Mouse (Mus musculus) heart, embryonic 16.5 days (tissue): ENCODE data around the gene Dmgdh. TPM values are rescaled to one million over a fixed set of nuclear protein-coding genes. Genes with fewer than 3 reads are reported as not detected.

Experiments used
- ATAC-seq: fragments of 200-750 bp; cut with Nextera tagmentation; replicated peaks from 2 replicates; pipeline ENCODE4 v1.8.0; 2017; ENCODE audit warnings: moderate number of reproducible peaks; ENCODE audit not compliant: insufficient read depth, low FRiP score; ENCODE audit errors: extremely low read depth
- H3K27ac ChIP-seq: fragments of 300-500 bp; sonication (generic); 2 replicates; pipeline ENCODE4 v1.5.1; 2014; ENCODE audit warnings: mild to moderate bottlenecking, low read length, control low read depth, moderate library complexity
- H3K27me3 ChIP-seq: fragments of 300-500 bp; sonication (generic); 2 replicates; pipeline ENCODE4 v1.6.1; 2014; ENCODE audit warnings: low read length, mixed read lengths; ENCODE audit not compliant: control insufficient read depth, insufficient read depth
- H3K36me3 ChIP-seq: fragments of 300-500 bp; sonication (generic); 2 replicates; pipeline ENCODE4 v1.6.1; 2014; ENCODE audit not compliant: control insufficient read depth, insufficient read depth
- H3K4me1 ChIP-seq: fragments of 300-500 bp; sonication (generic); 2 replicates; pipeline ENCODE4 v1.6.1; 2014; ENCODE audit warnings: low read length, mixed read lengths; ENCODE audit not compliant: control insufficient read depth, insufficient read depth
- H3K4me2 ChIP-seq: fragments of 300-500 bp; sonication (generic); 2 replicates; pipeline ENCODE4 v1.6.1; 2014; ENCODE audit warnings: low read depth, mild to moderate bottlenecking, control low read depth, low read length
- H3K4me3 ChIP-seq: fragments of 300-500 bp; sonication (generic); 2 replicates; pipeline ENCODE4 v1.5.1; 2014; ENCODE audit warnings: mild to moderate bottlenecking, control low read depth, low read length
- H3K9ac ChIP-seq: fragments of 300-500 bp; sonication (generic); 2 replicates; pipeline ENCODE4 v1.6.1; 2014; ENCODE audit warnings: low read length, control low read depth
- H3K9me3 ChIP-seq: fragments of 300-500 bp; sonication (generic); replicated peaks from 2 replicates; pipeline ENCODE4 v1.6.1; 2016; ENCODE audit warnings: low read length; ENCODE audit not compliant: control insufficient read depth
- WGBS: fragments of 180-500 bp; shearing (Covaris S2); extraction: QIAGEN DNeasy Blood & Tissue Kit; methylation state at CpG from one replicate; pipeline ENCODE4 v1.1.7; 2014; 5-methylcytosine and 5-hydroxymethylcytosine counted together
- polyA plus RNA-seq: library from polyadenylated mRNA; unstranded; fragments of >200 nt; fragmentation: Nextera tagmentation; extraction: Ambion mirVana; gene quantifications from 2 replicates; pipeline ENCODE4 v1.2.1, GENCODE M21; 2015

Gene Dmgdh
- polyA plus RNA-seq: 0.07 TPM in 1 of 2 replicates, not detected in the other

DNA sequence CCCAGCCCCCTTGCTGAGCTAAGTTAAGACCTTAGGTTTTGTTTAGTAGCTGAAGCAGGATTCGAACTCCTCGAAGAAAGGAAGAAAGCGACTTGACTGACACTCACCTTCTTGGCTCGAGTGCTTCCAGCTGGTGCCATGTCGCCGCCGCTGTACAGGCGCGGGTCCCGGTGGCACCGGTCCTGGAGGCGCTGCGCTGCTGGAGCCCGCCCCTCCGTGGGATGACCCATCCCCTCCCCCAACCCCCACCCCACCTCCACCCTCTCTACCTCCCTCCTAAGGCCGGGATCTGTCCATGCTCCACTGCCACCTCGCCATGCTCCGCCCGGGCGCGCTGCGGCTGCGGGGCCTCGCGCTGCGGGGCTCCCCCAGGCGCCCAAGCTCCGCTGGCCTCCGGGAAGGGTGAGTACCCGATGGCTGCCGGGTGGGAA, at the start of gene Dmgdh, which contains the start of gene Bhmt2:
Gene Dmgdh, plus strand, starts transcription at position 303 of the 431 bp plus-strand sequence.
Gene Bhmt2, minus strand, starts transcription at position 172 of the 431 bp plus-strand sequence.
- WGBS: 10% methylated on average over 31 of the region's 31 CpGs
- no peaks in the 10 kb centered on the region for H3K36me3 ChIP-seq
- H3K9ac ChIP-seq: no peak within 1 kb of the TSS
- no peaks in the 10 kb centered on the region for H3K4me1 ChIP-seq
- H3K4me2 ChIP-seq: peak within 1 kb of the TSS; percentile 51
- H3K27ac ChIP-seq: no peak within 1 kb of the TSS
- ATAC-seq: no peak
- H3K9me3 ChIP-seq: no peaks in the 10 kb centered on the region; the same call in none of the 2 replicates
- H3K4me3 ChIP-seq: peak within 1 kb of the TSS; percentile 31
- peaks cover 11% of the 10 kb centered on the region for H3K27me3 ChIP-seq

DNA sequence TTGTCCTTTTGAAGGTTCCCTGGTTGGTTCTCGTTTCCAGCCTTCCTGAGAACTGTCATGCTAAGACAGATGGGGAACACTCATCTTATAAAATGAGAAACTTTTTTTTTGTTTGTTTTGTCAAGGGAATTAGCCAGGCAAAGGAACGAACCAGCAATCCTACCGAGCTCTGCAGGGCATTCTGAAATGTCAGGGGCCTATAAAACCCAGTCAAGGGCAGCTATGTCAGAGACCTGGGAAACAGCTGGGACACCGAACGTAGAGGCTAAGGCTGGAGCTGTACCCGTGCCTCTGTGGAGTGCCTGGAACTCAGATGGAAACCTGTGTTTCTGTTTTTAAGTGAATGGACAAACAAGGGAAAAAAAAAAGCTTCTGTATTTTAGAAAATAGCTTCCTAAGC, 45.4 kb upstream of the Dmgdh start:
- H3K27me3 ChIP-seq: no peaks in the 10 kb centered on the region
- no peaks in the 10 kb centered on the region for H3K36me3 ChIP-seq
- no peak overlapping the region for H3K4me2 ChIP-seq
- no peak overlapping the region for H3K9ac ChIP-seq
- no peak overlapping the region for H3K27ac ChIP-seq
- no peaks in the 10 kb centered on the region for H3K4me1 ChIP-seq
- ATAC-seq: no peak
- WGBS: 46% methylated on average over 6 of the region's 6 CpGs
- no peaks in the 10 kb centered on the region for H3K9me3 ChIP-seq
- no peak overlapping the region for H3K4me3 ChIP-seq

DNA sequence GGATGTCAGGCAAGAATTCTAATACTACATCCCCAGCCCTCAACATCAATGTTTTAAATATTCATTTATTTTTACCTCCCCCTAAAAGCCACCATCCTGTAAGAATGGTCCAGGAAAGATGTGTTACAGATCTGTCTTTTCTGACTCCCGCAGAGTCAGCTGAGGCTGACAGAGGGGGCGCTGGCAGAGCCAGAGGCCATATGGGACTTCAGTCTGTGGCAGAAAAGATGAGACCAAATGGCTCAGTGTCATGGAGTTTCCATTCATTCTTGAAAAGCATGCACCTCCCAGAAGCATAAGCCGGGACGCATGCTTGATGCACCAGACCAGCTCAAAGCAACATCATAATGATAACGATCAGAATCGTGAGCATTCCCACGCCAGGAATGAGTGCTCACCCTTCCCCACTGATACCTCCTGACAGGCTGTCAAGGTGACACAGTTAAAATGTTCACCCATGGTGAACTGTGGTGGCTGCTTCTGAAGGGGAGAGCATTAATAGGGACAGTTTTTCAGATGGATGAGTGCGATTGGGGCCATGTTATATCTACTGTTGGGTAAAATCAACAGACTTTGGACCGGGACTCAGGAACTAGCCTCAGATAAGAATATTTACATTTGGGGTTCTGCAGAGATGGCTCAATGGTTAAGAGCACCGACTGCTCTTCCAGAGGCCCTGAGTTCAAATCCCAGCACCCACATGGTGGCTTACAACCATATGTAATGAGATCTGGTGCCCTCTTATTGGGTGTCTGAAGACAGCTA, 43.1 kb upstream of the Dmgdh start:
- Histone ChIP-seq H3K27ac (no peak overlapping the region), H3K4me3 (no peak overlapping the region), H3K36me3 (no peaks in the 10 kb centered on the region), H3K4me1 (no peaks in the 10 kb centered on the region), H3K9ac (no peak overlapping the region), H3K4me2 (no peak overlapping the region), H3K27me3 (no peaks in the 10 kb centered on the region), H3K9me3 (no peaks in the 10 kb centered on the region)
- ATAC-seq: no peak
- 68% methylated on average over 10 of the region's 10 CpGs for WGBS

DNA sequence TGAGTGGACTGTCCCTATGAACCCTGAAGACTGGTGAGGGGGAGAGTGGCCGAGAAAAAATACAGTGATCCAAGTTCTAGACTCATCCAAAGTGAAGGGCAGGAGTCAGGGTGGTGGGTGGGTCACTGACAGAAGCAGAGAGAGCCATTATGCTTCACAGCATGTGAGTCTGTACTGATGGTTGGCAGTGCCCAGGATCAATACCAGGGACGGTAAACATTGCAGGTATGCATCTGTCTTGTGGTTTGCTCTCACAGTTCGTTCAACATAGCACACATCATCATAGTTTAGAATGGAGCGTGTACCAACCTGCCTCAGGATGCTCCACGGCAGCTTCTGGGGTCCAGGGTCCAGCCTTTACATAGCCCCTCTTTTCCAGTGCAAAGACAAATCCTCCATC, 41.3 kb upstream of the Dmgdh start:
- no peak overlapping the region for H3K27ac ChIP-seq
- no peaks in the 10 kb centered on the region for H3K9me3 ChIP-seq
- no peaks in the 10 kb centered on the region for H3K36me3 ChIP-seq
- whole genome bisulfite sequencing: 80% methylated on average over 5 of the region's 5 CpGs
- H3K4me3 ChIP-seq: no peak overlapping the region
- H3K27me3 ChIP-seq: no peaks in the 10 kb centered on the region
- no peak overlapping the region for H3K9ac ChIP-seq
- H3K4me1 ChIP-seq: no peaks in the 10 kb centered on the region
- ATAC-seq: no peak
- H3K4me2 ChIP-seq: no peak overlapping the region

DNA sequence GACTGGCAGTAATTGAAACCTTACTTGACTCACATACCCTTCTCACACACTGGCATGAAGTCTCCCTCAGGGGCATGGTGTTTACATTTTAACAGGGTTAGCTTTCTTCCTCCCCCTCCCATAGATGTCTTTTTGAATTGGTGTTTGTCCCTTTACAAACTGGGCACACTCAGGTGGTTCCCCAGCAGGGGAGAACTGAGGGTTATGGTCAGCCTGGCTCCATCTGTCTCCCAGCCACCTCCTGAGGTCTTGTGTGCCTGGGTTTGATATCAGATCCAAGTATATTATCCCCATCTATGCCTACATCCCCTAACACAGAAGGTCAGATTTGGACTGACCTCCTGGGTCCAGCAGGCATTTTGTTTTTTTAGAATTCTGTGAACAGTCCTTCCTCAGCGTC, 37.7 kb upstream of the Dmgdh start:
- H3K9ac ChIP-seq: no peak overlapping the region
- H3K4me2 ChIP-seq: no peak overlapping the region
- H3K27me3 ChIP-seq: no peaks in the 10 kb centered on the region
- no peak for ATAC-seq
- no peaks in the 10 kb centered on the region for H3K36me3 ChIP-seq
- no peaks in the 10 kb centered on the region for H3K9me3 ChIP-seq
- H3K27ac ChIP-seq: no peak overlapping the region
- H3K4me3 ChIP-seq: no peak overlapping the region
- WGBS: 74% methylated on average over 1 of the region's 1 CpGs
- no peaks in the 10 kb centered on the region for H3K4me1 ChIP-seq

DNA sequence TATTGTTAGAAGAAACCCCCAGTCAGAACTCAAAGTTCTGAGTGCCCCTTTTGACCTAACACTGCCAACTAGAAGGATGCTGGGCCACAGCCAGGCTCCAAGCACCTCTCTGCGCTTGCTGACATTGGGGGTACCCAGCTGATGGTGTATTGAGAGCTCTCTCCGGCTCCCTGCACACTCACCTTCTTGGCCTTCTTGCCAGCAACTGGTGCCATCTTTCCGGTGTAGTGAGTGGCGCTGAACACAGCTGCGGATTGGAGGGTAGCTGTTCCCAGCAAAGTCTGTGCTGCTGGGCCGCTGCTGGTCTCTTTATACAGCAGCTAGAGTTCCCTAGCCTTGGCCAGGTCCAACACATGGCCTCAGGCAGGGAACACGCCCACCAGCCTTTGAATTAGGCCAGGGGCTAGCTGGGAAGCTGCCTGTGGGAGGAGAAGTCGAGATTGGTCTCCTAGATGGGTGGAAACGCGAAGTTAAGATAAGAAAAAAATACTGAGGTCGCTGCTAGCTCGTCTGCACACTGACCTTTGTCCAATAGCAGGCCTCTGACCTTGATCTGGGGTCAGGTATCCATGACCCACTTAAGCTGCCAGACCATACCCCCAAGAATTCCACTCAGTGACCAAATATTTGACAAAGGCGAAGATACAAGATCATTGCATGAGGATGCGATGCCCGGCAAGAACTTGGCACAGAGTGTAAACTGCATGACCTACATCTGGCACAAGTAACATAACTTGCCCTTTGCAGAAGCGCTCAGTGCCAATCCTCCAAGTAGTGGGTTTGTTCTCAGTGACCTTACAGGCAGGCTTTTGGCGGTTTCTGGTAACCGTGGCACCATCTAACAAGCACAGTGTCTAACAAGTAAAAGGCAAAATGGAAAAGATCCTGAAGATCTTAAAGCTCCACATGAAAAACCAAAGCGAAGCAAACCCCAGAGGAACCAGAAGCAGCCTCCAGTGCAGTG, 36.7 kb upstream of the Dmgdh start, which contains the start of gene Bhmt:
Gene Bhmt, minus strand, starts transcription at position 680 of the 964 bp plus-strand sequence.
- WGBS: 64% methylated on average over 19 of the region's 19 CpGs
- ATAC-seq: no peak
- no peaks in the 10 kb centered on the region for H3K27me3 ChIP-seq
- no peak within 1 kb of the TSS for H3K9ac ChIP-seq
- no peaks in the 10 kb centered on the region for H3K36me3 ChIP-seq
- H3K9me3 ChIP-seq: no peaks in the 10 kb centered on the region
- H3K4me3 ChIP-seq: no peak within 1 kb of the TSS
- no peak within 1 kb of the TSS for H3K27ac ChIP-seq
- H3K4me2 ChIP-seq: no peak within 1 kb of the TSS
- H3K4me1 ChIP-seq: no peaks in the 10 kb centered on the region

DNA sequence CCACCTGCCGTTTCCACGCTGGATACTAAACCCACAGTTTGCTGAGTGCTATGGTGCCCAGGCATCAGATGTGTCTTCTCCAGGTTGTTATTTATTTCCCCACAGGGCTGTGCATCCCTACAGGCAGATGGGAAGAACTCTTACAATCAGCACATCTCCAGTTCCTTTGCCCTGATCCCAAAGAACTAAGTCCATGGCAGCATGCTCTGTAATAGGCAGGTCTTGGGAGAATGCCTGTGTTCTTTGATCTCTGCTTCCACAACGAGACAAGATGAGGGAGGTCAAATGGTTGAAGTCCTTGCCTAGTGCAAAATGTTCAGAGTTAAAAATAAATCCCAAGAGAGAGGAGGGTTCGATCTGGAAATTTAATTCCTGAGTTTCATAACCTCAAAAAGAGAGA, 34.6 kb upstream of the Dmgdh start:
- no peak overlapping the region for H3K4me2 ChIP-seq
- 64% methylated on average over 4 of the region's 4 CpGs for WGBS
- H3K4me3 ChIP-seq: no peak overlapping the region
- H3K9ac ChIP-seq: no peak overlapping the region
- H3K9me3 ChIP-seq: no peaks in the 10 kb centered on the region
- H3K4me1 ChIP-seq: no peaks in the 10 kb centered on the region
- H3K36me3 ChIP-seq: no peaks in the 10 kb centered on the region
- H3K27ac ChIP-seq: no peak overlapping the region
- no peaks in the 10 kb centered on the region for H3K27me3 ChIP-seq
- no peak for ATAC-seq

DNA sequence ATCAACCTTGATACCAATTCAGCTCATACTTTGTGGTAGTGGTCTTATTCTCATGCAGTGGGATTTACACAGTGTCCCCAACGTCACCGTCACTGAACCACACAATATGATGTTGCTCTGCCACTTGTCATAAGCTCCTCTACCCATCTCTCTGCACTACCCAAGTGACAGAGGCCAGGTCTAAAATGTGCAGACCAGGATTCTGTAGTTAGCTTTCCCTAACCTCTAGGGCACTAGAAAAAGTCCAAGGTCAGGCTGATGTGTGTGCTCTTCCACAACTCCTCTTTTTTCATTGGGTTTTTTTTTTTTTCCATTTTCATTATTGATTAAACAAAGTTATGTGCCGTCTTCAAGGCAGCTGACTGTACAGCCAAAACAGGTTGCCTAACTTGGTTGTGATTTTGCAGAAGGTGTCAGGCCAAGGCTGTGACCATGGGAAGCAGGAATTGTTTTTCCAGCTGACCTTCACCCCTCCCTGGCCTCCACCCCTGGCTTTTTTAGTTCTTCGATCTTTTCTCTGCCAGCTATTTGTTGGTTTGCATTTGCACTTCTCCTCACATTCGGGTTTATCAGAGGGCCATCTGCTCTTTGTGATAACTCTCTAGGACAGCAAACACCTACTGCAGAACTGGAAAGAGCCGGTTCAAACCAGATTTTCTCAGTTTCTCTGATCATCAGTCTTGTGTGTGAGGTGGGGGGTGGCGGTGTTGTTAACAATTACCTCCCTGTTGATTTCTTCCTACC, 25.7 kb upstream of the Dmgdh start:
- no peaks in the 10 kb centered on the region for H3K9me3 ChIP-seq
- H3K9ac ChIP-seq: no peak overlapping the region
- no peak overlapping the region for H3K4me2 ChIP-seq
- ATAC-seq: no peak
- 65% methylated on average over 7 of the region's 7 CpGs for WGBS
- H3K27me3 ChIP-seq: no peaks in the 10 kb centered on the region
- H3K27ac ChIP-seq: no peak overlapping the region
- H3K4me3 ChIP-seq: no peak overlapping the region
- H3K36me3 ChIP-seq: no peaks in the 10 kb centered on the region
- no peaks in the 10 kb centered on the region for H3K4me1 ChIP-seq
